Mouse (Mus musculus): ENCODE data around the gene Zfp799. TPM values are rescaled to one million over a fixed set of nuclear protein-coding genes. Genes with fewer than 3 reads are reported as not detected.
"Not testable (repeated sequence)": the region's sequence is repeated elsewhere in the genome, so short reads cannot be mapped to it uniquely, and the experiment has no call there.

The Zfp799 gene
- 18.4 and 18.8 TPM in 2 replicates for polyA plus RNA-seq (2015; fragmentation: Nextera tagmentation; extraction: Ambion mirVana)

DNA sequence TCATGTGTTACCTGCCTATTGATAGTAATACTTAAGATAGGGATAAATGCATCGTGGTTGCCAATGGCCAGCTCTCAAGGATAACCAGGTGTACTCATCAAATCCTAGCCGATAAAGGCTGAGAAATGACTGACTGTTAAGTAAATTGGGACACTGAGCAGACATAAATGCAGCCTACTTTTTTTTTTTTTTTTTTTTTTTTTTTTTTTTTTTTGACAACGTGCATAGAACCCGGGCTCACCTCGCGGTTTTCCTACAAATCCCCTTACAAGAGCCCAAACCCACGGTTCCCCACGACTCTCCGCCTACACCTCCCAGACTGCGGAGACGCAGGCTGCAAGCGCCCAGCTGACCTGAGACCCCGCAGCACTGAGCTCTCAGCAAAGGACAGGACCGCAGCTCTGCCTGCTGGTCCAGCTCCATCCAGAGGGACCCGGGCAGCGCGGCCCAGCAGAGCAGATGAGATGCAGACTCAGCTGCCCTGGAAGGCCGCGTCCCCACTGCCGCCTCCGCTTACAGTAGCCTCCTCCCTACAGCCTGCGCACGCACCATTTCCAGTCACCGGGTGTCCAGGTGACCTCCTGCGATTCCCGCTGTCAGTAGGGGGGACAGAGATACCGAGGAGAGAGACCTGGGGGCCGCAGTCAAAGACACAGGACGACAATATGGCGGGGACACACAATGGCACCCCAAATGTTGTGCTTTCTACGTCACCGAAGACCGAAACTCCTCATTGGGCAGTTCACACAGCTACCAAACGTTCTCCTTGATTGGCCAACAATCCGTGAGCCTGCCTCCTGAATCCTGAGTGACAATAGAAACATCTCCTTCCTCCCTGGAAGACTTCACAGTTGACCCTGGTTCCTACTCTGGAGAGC lies at the start of gene Zfp799:
Gene Zfp799 (minus strand): TSS at position 722 of the 878 bp plus-strand sequence.
- H3K4me2 ChIP-seq = peak within 1 kb of the TSS; percentile 89
- ATAC-seq (ENCODE audit: low read depth) = peak; percentile 99
- 2% methylated on average over 35 of the region's 35 CpGs for WGBS
- H3K27me3 ChIP-seq = no peaks in the 10 kb centered on the region
- peak within 1 kb of the TSS; percentile 99 for H3K9ac ChIP-seq
- H3K27ac ChIP-seq (replicated peaks) = peak within 1 kb of the TSS; percentile 87
- H3K36me3 ChIP-seq = peaks cover 23% of the 10 kb centered on the region
- peak within 1 kb of the TSS; percentile 87 for H3K4me3 ChIP-seq
- no peaks in the 10 kb centered on the region for H3K9me3 ChIP-seq
- peaks cover 19% of the 10 kb centered on the region for H3K4me1 ChIP-seq (replicated peaks)

GRCm38 (mm10) chr17:32878773-32879172 lies 48.7 kb upstream of the Zfp799 start:
- Histone ChIP-seq H3K4me3 (no peak overlapping the region), H3K9ac (no peak overlapping the region), H3K36me3 (peaks cover 52% of the 10 kb centered on the region), H3K9me3 (no peaks in the 10 kb centered on the region), H3K4me1 (replicated peaks) (no peaks in the 10 kb centered on the region), H3K4me2 (no peak overlapping the region), H3K27me3 (0 out of 2 replicates have a peak, but pooled peaks cover 4% of the 10 kb centered on the region), H3K27ac (replicated peaks) (no peak overlapping the region)
- 96% methylated on average over 11 of the region's 11 CpGs for WGBS
- ATAC-seq (ENCODE audit: low read depth) = no peak

DNA sequence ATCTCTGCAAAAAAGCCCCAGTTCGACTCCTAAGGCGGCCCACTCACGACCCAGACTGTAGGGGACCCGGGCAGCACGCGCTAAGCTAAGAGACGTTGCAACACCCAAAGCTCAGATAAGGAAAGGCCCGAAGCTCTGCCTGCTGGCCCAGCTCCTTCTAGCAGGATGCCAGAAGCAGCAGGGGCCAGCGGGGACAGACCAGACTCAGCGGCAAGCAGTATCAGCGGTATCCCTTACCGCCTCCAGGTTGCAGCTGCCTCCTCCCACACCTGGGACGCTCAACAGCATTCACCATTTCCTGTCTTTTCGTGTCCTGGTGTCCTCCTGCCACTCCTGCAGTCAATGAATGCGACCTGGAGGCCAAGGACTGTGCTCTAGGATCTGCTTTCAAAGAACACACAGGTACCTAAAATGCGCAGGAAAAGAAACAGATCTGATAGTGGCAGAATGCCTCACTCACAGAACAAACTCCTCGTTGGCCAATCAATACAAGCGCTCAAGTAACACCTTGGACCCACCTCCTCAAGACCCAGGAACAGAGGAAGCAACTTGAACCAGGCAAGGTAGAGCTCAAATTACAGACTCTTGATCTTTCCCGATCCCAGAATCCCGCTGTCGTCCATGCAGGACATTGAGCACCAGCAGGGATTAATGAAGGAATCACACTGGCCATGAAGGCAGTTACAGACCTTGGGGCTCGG lies 47.6 kb upstream of the Zfp799 start:
- WGBS = 12% methylated on average over 22 of the region's 22 CpGs
- Histone ChIP-seq H3K9ac (no peak overlapping the region), H3K4me3 (no peak overlapping the region), H3K27ac (replicated peaks) (no peak overlapping the region), H3K36me3 (peaks cover 40% of the 10 kb centered on the region), H3K4me1 (replicated peaks) (no peaks in the 10 kb centered on the region), H3K4me2 (no peak overlapping the region), H3K27me3 (0 out of 2 replicates have a peak, but pooled peaks cover 4% of the 10 kb centered on the region), H3K9me3 (no peaks in the 10 kb centered on the region)
- no peak for ATAC-seq (ENCODE audit: low read depth)

DNA sequence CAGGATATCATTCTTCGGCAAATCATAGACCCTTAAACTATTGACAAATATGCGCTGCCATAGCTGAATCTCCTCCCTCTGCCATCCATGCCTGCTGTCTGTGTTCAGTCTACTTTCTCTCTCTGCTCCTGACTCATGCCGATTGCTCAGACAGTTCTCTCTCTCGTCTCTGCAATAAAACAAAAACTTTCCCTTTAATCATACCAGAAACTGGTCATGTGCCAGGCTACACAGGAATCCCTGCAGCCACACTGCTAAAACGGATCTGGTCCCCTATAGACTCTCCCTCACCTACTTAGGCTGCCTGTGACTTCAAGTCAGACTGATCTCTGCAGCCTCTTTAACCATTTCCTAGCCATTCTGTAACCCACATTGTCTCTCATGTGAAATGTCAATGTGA lies 42.6 kb upstream of the Zfp799 start:
- Histone ChIP-seq H3K9me3 (0 out of 2 replicates have a peak, but pooled peaks cover 2% of the 10 kb centered on the region), H3K4me2 (no peak overlapping the region), H3K27ac (replicated peaks) (no peak overlapping the region), H3K27me3 (no peaks in the 10 kb centered on the region), H3K4me3 (no peak overlapping the region), H3K4me1 (replicated peaks) (no peaks in the 10 kb centered on the region), H3K9ac (no peak overlapping the region), H3K36me3 (no peaks in the 10 kb centered on the region)
- 74% methylated on average over 5 of the region's 5 CpGs for WGBS
- ATAC-seq (ENCODE audit: low read depth) = no peak

- 0 out of 2 replicates have a peak, but pooled peaks cover 2% of the 10 kb centered on the region for H3K9me3 ChIP-seq
- H3K4me1 ChIP-seq (replicated peaks) = no peaks in the 10 kb centered on the region
- ATAC-seq (ENCODE audit: low read depth) = no peak
Observed at GRCm38 (mm10) chr17:32872091-32872490, 42.0 kb upstream of the Zfp799 start.

GRCm38 (mm10) chr17:32871483-32871882 lies 41.4 kb upstream of the Zfp799 start:
- no peak overlapping the region for H3K4me2 ChIP-seq
- H3K9me3 ChIP-seq = 0 out of 2 replicates have a peak, but pooled peaks cover 2% of the 10 kb centered on the region
- no peaks in the 10 kb centered on the region for H3K36me3 ChIP-seq
- H3K4me3 ChIP-seq = no peak overlapping the region
- ATAC-seq (ENCODE audit: low read depth) = no peak
- no peak overlapping the region for H3K27ac ChIP-seq (replicated peaks)
- no peak overlapping the region for H3K9ac ChIP-seq
- no peaks in the 10 kb centered on the region for H3K27me3 ChIP-seq
- no peaks in the 10 kb centered on the region for H3K4me1 ChIP-seq (replicated peaks)
- WGBS = 95% methylated on average over 1 of the region's 1 CpGs

More at GRCm38 (mm10) chr17:32872091-32872490, 42.0 kb upstream of the Zfp799 start:
- no peak overlapping the region for H3K4me3 ChIP-seq
- WGBS = 85% methylated on average over 4 of the region's 4 CpGs
- no peak overlapping the region for H3K27ac ChIP-seq (replicated peaks)
- H3K36me3 ChIP-seq = no peaks in the 10 kb centered on the region
- no peak overlapping the region for H3K4me2 ChIP-seq
- H3K27me3 ChIP-seq = no peaks in the 10 kb centered on the region
- no peak overlapping the region for H3K9ac ChIP-seq

DNA sequence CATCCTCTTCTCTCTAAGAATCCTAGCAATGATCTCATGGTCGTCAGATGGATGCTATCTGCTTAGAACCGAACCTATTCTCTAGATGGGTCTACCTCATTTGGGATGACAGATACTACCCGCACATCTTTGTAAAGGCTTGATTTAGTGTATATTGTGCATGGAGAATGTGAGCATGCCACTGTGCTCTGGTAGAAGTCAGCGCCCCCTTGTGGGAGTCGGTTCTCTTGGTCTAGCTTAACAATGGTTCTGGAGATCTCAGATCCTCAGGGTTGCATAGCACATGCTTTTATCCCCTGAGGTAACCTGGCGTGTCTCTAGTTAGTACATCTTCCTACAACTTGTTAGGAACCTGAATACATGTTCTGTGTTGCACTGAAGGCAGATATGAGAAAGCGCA lies 37.2 kb upstream of the Zfp799 start:
- H3K9me3 ChIP-seq; H3K27ac ChIP-seq (replicated peaks); H3K9ac ChIP-seq; H3K4me3 ChIP-seq; H3K4me1 ChIP-seq (replicated peaks); H3K36me3 ChIP-seq; ATAC-seq (ENCODE audit: low read depth); H3K27me3 ChIP-seq; H3K4me2 ChIP-seq: not testable (repeated sequence)
- 63% methylated on average over 5 of the region's 7 CpGs for WGBS

DNA sequence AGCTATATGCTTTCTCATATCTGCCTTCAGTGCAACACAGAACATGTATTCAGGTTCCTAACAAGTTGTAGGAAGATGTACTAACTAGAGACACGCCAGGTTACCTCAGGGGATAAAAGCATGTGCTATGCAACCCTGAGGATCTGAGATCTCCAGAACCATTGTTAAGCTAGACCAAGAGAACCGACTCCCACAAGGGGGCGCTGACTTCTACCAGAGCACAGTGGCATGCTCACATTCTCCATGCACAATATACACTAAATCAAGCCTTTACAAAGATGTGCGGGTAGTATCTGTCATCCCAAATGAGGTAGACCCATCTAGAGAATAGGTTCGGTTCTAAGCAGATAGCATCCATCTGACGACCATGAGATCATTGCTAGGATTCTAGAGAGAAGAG lies 26.7 kb upstream of the Zfp799 start:
- H3K27ac ChIP-seq (replicated peaks); H3K4me1 ChIP-seq (replicated peaks); H3K4me3 ChIP-seq; H3K4me2 ChIP-seq; ATAC-seq (ENCODE audit: low read depth); H3K9ac ChIP-seq; H3K9me3 ChIP-seq; H3K27me3 ChIP-seq; H3K36me3 ChIP-seq: not testable (repeated sequence)
- WGBS = 73% methylated on average over 4 of the region's 6 CpGs

DNA sequence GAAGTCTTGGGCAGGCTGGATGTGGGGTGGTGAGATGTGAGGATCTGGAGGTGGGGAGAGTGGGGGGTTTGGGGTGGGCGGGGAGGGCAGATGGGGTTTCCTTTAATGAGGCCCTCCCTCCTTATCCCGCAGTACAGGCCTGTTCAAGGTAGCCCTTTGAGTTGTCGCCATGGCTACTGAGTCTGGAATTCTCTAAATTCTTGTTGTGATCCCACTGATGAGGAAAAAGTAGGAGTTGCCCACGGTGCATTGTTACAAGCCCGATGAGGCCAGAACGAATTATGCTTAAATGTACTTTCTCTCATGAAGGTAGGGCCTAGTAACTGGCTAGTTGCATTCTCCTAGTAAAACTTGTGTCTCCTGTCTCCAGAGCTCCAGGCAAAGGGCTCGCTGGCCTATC lies 21.5 kb upstream of the Zfp799 start:
- Histone ChIP-seq H3K4me3 (no peak overlapping the region), H3K9me3 (no peaks in the 10 kb centered on the region), H3K4me2 (no peak overlapping the region), H3K27ac (replicated peaks) (no peak overlapping the region), H3K36me3 (no peaks in the 10 kb centered on the region), H3K27me3 (no peaks in the 10 kb centered on the region), H3K9ac (no peak overlapping the region), H3K4me1 (replicated peaks) (no peaks in the 10 kb centered on the region; the same call in 1 of the 2 replicates)
- no peak for ATAC-seq (ENCODE audit: low read depth)
- WGBS = 35% methylated on average over 7 of the region's 7 CpGs

DNA sequence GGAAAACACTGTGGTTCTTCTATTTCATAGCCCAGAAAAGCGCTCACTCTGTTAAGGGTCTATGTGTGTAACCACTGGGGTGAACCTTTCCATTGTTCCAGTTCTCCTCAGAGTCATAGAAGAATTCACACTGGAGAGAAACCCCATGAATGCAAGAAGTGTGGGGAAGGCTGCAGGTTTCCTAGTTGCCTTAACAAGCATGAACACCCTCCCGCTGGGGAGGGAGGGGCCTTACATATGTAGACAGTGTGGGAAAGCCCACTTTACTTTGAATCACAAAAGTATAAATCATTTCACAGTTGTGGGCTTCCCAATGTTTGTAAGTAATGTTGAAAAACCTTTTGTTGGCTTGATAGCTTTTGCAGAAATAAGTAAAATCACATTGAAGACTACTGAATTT lies 11.3 kb upstream of the Zfp799 start:
- Histone ChIP-seq H3K9me3 (0 out of 2 replicates have a peak, but pooled peaks cover 5% of the 10 kb centered on the region), H3K27me3 (no peaks in the 10 kb centered on the region), H3K4me3 (no peak overlapping the region), H3K36me3 (no peaks in the 10 kb centered on the region), H3K4me1 (replicated peaks) (peaks cover 7% of the 10 kb centered on the region; the same call in 1 of the 2 replicates), H3K27ac (replicated peaks) (no peak overlapping the region), H3K4me2 (no peak overlapping the region), H3K9ac (no peak overlapping the region)
- ATAC-seq (ENCODE audit: low read depth) = no peak
- WGBS = 34% methylated on average over 2 of the region's 2 CpGs

DNA sequence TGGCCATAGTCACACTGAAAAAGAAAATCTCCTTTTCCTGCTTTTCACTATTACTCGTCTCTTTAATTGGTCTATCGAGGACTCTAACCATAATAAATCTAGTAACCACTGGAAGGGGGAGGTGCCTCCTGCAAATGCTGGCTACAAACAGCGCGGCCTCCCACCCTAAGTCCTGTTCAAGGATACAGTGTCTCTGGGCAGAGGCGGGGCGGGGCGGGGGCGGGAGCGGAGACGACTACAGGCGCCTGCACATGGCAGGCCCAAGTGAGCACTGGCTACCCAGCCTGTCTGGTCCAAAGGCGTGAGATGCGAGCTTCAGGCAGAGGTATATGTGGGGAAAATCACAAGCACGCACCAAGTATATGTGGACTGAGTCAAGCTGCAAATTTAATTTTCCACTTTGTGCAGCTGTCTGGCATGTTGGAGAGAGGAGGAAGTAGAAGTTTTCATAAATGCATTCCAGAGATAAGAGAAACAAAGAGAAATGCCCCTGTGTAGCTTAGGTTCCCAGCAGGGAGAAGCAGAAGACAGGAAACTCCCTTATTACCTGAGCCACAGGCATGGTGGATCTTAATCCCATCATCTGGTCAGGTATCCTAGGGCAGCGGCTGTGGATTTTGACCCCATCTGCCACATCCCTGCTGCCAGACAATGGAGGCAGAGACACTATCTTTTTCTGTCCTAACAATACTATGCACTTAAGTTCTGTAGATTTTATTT lies 9.2 kb upstream of the Zfp799 start:
- Histone ChIP-seq H3K27ac (replicated peaks) (no peak overlapping the region), H3K4me3 (no peak overlapping the region), H3K9me3 (0 out of 2 replicates have a peak, but pooled peaks cover 5% of the 10 kb centered on the region), H3K9ac (no peak overlapping the region), H3K36me3 (no peaks in the 10 kb centered on the region), H3K4me1 (replicated peaks) (peaks cover 7% of the 10 kb centered on the region; the same call in 1 of the 2 replicates), H3K27me3 (no peaks in the 10 kb centered on the region), H3K4me2 (no peak overlapping the region)
- no peak; the same call in 1 of the 2 replicates for ATAC-seq (ENCODE audit: low read depth)
- 46% methylated on average over 15 of the region's 15 CpGs for WGBS

All from neural tube, embryonic 13.5 days (tissue).